Mouse (Mus musculus): Measurements from ENCODE around the gene Cyp2d26. TPM values are rescaled to one million over a fixed set of nuclear protein-coding genes. Genes with fewer than 3 reads are reported as not detected.

Cyp2d26 gene
- polyA plus RNA-seq, 1 experiment from 2014 or later: not detected

DNA sequence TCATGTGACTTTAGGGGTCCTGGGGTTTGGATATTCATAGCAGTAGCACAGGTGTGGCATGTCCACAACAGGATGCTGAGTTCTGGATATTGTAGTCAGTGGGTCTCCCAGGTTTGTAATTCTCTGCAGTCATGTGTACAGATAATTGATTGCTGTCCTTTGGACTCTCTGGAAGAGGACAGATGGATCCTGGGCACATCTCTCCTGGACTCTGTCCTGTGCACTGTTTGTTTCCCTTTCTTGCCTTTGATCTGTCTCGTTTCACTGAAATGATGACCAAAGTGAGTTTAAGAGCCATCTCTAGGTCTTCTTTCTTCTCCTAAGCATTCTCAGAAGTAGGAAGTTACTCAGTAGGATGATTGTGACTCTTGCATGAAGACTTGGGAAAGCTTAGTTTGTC, 46.6 kb downstream of the Cyp2d26 start:
- Histone ChIP-seq H3K9me3 (replicated peaks) (peaks cover 6% of the 10 kb centered on the region; the same call in 1 of the 2 replicates), H3K4me2 (replicated peaks) (no peak overlapping the region), H3K9ac (no peak overlapping the region), H3K36me3 (no peaks in the 10 kb centered on the region), H3K27me3 (no peaks in the 10 kb centered on the region), H3K27ac (no peak overlapping the region), H3K4me1 (no peaks in the 10 kb centered on the region), H3K4me3 (no peak overlapping the region)
- ATAC-seq (ENCODE audit: low FRiP score): no peak
- 57% methylated on average over 1 of the region's 1 CpGs for WGBS

Small RNAs within 50 kb of the gene (microRNA-seq; reads per million reads assigned to microRNA genes)
- not detected for gene Gm27618

Other genes with a start within 250 kb of the Cyp2d26 start
- gene Cyp2d12, start 239.2 kb downstream of the Cyp2d26 start, polyA plus RNA-seq (2016; fragmentation: Nextera tagmentation; extraction: Ambion mirVana): not detected in 2 replicates
- not detected in 2 replicates for gene Cyp2d34, start 173.3 kb downstream of the Cyp2d26 start, polyA plus RNA-seq (2016; fragmentation: Nextera tagmentation; extraction: Ambion mirVana)
- not detected in 2 replicates for gene Cyp2d40, start 30.1 kb downstream of the Cyp2d26 start, polyA plus RNA-seq (2016; fragmentation: Nextera tagmentation; extraction: Ambion mirVana)
- gene Tcf20, start 193.6 kb upstream of the Cyp2d26 start, polyA plus RNA-seq (2016; fragmentation: Nextera tagmentation; extraction: Ambion mirVana): 12.4 and 14.0 TPM in 2 replicates
- gene Nfam1, start 239.0 kb upstream of the Cyp2d26 start, polyA plus RNA-seq (2016; fragmentation: Nextera tagmentation; extraction: Ambion mirVana): 1.9 and 2.2 TPM in 2 replicates